Mouse (Mus musculus) limb, embryonic 12.5 days (tissue): ENCODE measurements around the gene Srcin1. TPM values are rescaled to one million over a fixed set of nuclear protein-coding genes. Genes with fewer than 3 reads are reported as not detected.

ENCODE experiments used
- ATAC-seq: fragments of 200-750 bp; cut with Nextera tagmentation; 2 replicates; pipeline ENCODE4 v1.8.0; 2017; ENCODE audit warnings: low read depth, moderate TSS enrichment; ENCODE audit not compliant: insufficient number of reproducible peaks, insufficient read depth, low FRiP score, low TSS enrichment
- H3K27ac ChIP-seq: fragments of 300-500 bp; sonication (generic); 2 replicates; pipeline ENCODE4 v1.5.1; 2016; ENCODE audit warnings: mild to moderate bottlenecking, moderate library complexity
- H3K27me3 ChIP-seq: fragments of 300-500 bp; sonication (generic); 2 replicates; pipeline ENCODE4 v1.6.1; 2016; ENCODE audit warnings: mild to moderate bottlenecking, moderate library complexity
- H3K36me3 ChIP-seq: fragments of 300-500 bp; sonication (generic); 2 replicates; pipeline ENCODE4 v1.6.1; 2016; ENCODE audit warnings: mild to moderate bottlenecking, moderate library complexity
- H3K4me1 ChIP-seq: fragments of 300-500 bp; sonication (generic); replicated peaks from 2 replicates; pipeline ENCODE4 v1.6.1; 2016
- H3K4me2 ChIP-seq: fragments of 300-500 bp; sonication (generic); 2 replicates; pipeline ENCODE4 v1.6.1; 2016; ENCODE audit warnings: mild to moderate bottlenecking, moderate library complexity
- H3K4me3 ChIP-seq: fragments of 300-500 bp; sonication (generic); replicated peaks from 2 replicates; pipeline ENCODE4 v1.5.1; 2016; ENCODE audit warnings: mild to moderate bottlenecking
- H3K9ac ChIP-seq: fragments of 300-500 bp; sonication (generic); replicated peaks from 2 replicates; pipeline ENCODE4 v1.6.1; 2016; ENCODE audit warnings: mild to moderate bottlenecking, moderate library complexity
- H3K9me3 ChIP-seq: fragments of 300-500 bp; sonication (generic); 2 replicates; pipeline ENCODE4 v1.6.1; 2016; ENCODE audit warnings: mild to moderate bottlenecking, moderate library complexity
- WGBS: fragments of 180-500 bp; shearing (Covaris S2); methylation state at CpG from one replicate; pipeline ENCODE4 v1.1.7; 2016; 5-methylcytosine and 5-hydroxymethylcytosine counted together
- polyA plus RNA-seq: library from polyadenylated mRNA; unstranded; fragments of >200 nt; fragmentation: Nextera tagmentation; extraction: Ambion mirVana; gene quantifications from 2 replicates; pipeline ENCODE4 v1.2.1, GENCODE M21; 2016

The Srcin1 gene
- polyA plus RNA-seq, 1 experiment from 2014 or later, result 0.79 TPM

- no peak overlapping the region for H3K4me2 ChIP-seq
- ATAC-seq, result no peak
- H3K9ac ChIP-seq, result no peak overlapping the region
- H3K4me1 ChIP-seq, result peaks cover 20% of the 10 kb centered on the region
- no peak overlapping the region for H3K4me3 ChIP-seq
- H3K27ac ChIP-seq, result no peak overlapping the region
- no peaks in the 10 kb centered on the region for H3K36me3 ChIP-seq
- H3K9me3 ChIP-seq, result no peaks in the 10 kb centered on the region
- 70% methylated on average over 5 of the region's 5 CpGs for WGBS
- H3K27me3 ChIP-seq, result peaks cover 52% of the 10 kb centered on the region
Observed at GRCm38 (mm10) chr11:97530961-97531360, 45.0 kb downstream of the Srcin1 start.

GRCm38 (mm10) chr11:97530069-97530468 is 45.9 kb downstream of the Srcin1 start:
- no peak overlapping the region for H3K4me3 ChIP-seq
- H3K27me3 ChIP-seq, result peaks cover 46% of the 10 kb centered on the region
- H3K4me2 ChIP-seq, result no peak overlapping the region
- H3K9ac ChIP-seq, result no peak overlapping the region
- H3K36me3 ChIP-seq, result no peaks in the 10 kb centered on the region
- H3K9me3 ChIP-seq, result no peaks in the 10 kb centered on the region
- no peak overlapping the region for H3K27ac ChIP-seq
- ATAC-seq, result no peak
- H3K4me1 ChIP-seq, result peaks cover 18% of the 10 kb centered on the region
- WGBS, result 89% methylated on average over 6 of the region's 6 CpGs

- Histone ChIP-seq H3K4me2 (no peak overlapping the region), H3K9me3 (no peaks in the 10 kb centered on the region), H3K36me3 (no peaks in the 10 kb centered on the region), H3K27me3 (peaks cover 32% of the 10 kb centered on the region), H3K9ac (no peak overlapping the region), H3K27ac (no peak overlapping the region), H3K4me3 (no peak overlapping the region), H3K4me1 (peaks cover 20% of the 10 kb centered on the region)
- WGBS, result 72% methylated on average over 18 of the region's 18 CpGs
- ATAC-seq, result no peak
Observed at GRCm38 (mm10) chr11:97528282-97528808, 47.6 kb downstream of the Srcin1 start.

- Histone ChIP-seq H3K27me3 (peaks cover 12% of the 10 kb centered on the region), H3K36me3 (no peaks in the 10 kb centered on the region), H3K4me3 (no peak overlapping the region), H3K4me2 (no peak overlapping the region), H3K27ac (no peak overlapping the region), H3K9ac (no peak overlapping the region), H3K9me3 (no peaks in the 10 kb centered on the region), H3K4me1 (peaks cover 14% of the 10 kb centered on the region)
- 91% methylated on average over 6 of the region's 6 CpGs for WGBS
- ATAC-seq, result no peak
Observed at GRCm38 (mm10) chr11:97525313-97525712, 50.7 kb downstream of the Srcin1 start.

GRCm38 (mm10) chr11:97524306-97524705 is 51.7 kb downstream of the Srcin1 start:
- H3K4me2 ChIP-seq, result no peak overlapping the region
- 41% methylated on average over 9 of the region's 9 CpGs for WGBS
- H3K27ac ChIP-seq, result no peak overlapping the region
- peaks cover 14% of the 10 kb centered on the region for H3K4me1 ChIP-seq
- H3K36me3 ChIP-seq, result no peaks in the 10 kb centered on the region
- peaks cover 12% of the 10 kb centered on the region for H3K27me3 ChIP-seq
- H3K9me3 ChIP-seq, result no peaks in the 10 kb centered on the region
- ATAC-seq, result no peak
- H3K4me3 ChIP-seq, result no peak overlapping the region
- H3K9ac ChIP-seq, result no peak overlapping the region

DNA sequence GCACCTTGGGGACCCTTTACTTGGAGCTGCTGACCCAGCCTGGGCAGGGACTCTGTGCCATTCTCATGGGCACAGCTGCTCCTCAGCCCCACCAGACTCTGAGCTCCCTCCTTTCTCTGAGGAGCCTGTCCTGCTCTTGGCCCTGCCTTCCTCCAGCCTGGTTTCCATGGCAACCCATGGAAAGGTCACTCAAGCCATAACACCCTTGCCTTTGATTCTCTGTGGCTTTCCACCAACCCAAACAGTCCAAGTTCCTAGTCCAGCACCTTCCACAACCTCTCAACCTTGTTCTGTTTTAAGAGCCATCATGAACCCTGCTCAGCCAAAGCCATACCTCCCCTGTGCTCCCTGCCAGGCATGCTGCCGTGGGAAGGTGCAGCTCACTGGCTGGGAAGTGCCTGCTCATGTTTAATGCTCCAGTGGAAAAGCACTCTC is 52.1 kb downstream of the Srcin1 start:
- peaks cover 12% of the 10 kb centered on the region for H3K27me3 ChIP-seq
- no peak overlapping the region for H3K4me3 ChIP-seq
- ATAC-seq, result no peak
- H3K36me3 ChIP-seq, result no peaks in the 10 kb centered on the region
- no peak overlapping the region for H3K4me2 ChIP-seq
- H3K9ac ChIP-seq, result no peak overlapping the region
- no peaks in the 10 kb centered on the region for H3K9me3 ChIP-seq
- H3K4me1 ChIP-seq, result peaks cover 14% of the 10 kb centered on the region
- no peak overlapping the region for H3K27ac ChIP-seq
- 11% methylated on average over 1 of the region's 1 CpGs for WGBS

DNA sequence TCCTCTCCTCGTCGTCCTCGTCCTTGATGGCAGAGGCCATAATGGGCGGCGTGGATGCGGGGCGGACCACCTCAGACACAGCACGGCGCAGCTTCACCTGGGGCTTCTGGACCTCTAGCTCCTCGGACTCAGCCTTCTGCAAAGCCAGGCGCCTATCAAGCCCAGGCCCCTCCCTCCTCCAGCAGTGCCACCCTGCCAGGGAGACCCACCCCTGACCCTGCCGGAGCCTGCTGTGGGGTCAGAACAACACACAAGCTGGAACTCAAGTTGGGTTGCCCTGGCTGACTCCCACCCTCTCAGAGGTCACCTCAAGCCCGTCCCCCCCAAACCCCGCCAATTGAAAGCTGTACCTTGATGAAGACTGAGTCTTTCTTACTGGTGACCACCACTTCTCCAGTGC is 52.9 kb downstream of the Srcin1 start:
- H3K9me3 ChIP-seq, result no peaks in the 10 kb centered on the region
- no peak overlapping the region for H3K27ac ChIP-seq
- no peak overlapping the region for H3K9ac ChIP-seq
- WGBS, result 83% methylated on average over 14 of the region's 14 CpGs
- H3K36me3 ChIP-seq, result no peaks in the 10 kb centered on the region
- ATAC-seq, result no peak
- H3K4me2 ChIP-seq, result no peak overlapping the region
- H3K4me3 ChIP-seq, result no peak overlapping the region
- peaks cover 14% of the 10 kb centered on the region for H3K4me1 ChIP-seq
- H3K27me3 ChIP-seq, result peaks cover 12% of the 10 kb centered on the region

GRCm38 (mm10) chr11:97521741-97522474 is 54.1 kb downstream of the Srcin1 start:
- no peak for ATAC-seq
- Histone ChIP-seq H3K4me1 (peaks cover 14% of the 10 kb centered on the region), H3K9me3 (no peaks in the 10 kb centered on the region), H3K36me3 (no peaks in the 10 kb centered on the region), H3K4me2 (no peak overlapping the region), H3K27ac (no peak overlapping the region), H3K27me3 (peaks cover 12% of the 10 kb centered on the region), H3K4me3 (no peak overlapping the region), H3K9ac (no peak overlapping the region)
- WGBS, result 81% methylated on average over 29 of the region's 29 CpGs

GRCm38 (mm10) chr11:97520541-97520940 is 55.4 kb downstream of the Srcin1 start:
- H3K9me3 ChIP-seq, result peaks cover under 1% of the 10 kb centered on the region; the same call in 1 of the 2 replicates
- H3K4me1 ChIP-seq, result peaks cover 14% of the 10 kb centered on the region
- no peak overlapping the region for H3K4me2 ChIP-seq
- H3K27me3 ChIP-seq, result peaks cover 12% of the 10 kb centered on the region
- H3K36me3 ChIP-seq, result no peaks in the 10 kb centered on the region
- 92% methylated on average over 7 of the region's 7 CpGs for WGBS
- H3K4me3 ChIP-seq, result no peak overlapping the region
- ATAC-seq, result no peak
- no peak overlapping the region for H3K27ac ChIP-seq
- H3K9ac ChIP-seq, result no peak overlapping the region

- no peak for ATAC-seq
- no peak overlapping the region for H3K4me3 ChIP-seq
- H3K27ac ChIP-seq, result no peak overlapping the region
- H3K36me3 ChIP-seq, result no peaks in the 10 kb centered on the region
- H3K4me1 ChIP-seq, result peaks cover 25% of the 10 kb centered on the region
- no peak overlapping the region for H3K4me2 ChIP-seq
- H3K27me3 ChIP-seq, result peaks cover 9% of the 10 kb centered on the region
- H3K9me3 ChIP-seq, result peaks cover 4% of the 10 kb centered on the region; the same call in 1 of the 2 replicates
- H3K9ac ChIP-seq, result no peak overlapping the region
- 81% methylated on average over 3 of the region's 3 CpGs for WGBS
Observed at GRCm38 (mm10) chr11:97513066-97513465, 62.9 kb downstream of the Srcin1 start.

DNA sequence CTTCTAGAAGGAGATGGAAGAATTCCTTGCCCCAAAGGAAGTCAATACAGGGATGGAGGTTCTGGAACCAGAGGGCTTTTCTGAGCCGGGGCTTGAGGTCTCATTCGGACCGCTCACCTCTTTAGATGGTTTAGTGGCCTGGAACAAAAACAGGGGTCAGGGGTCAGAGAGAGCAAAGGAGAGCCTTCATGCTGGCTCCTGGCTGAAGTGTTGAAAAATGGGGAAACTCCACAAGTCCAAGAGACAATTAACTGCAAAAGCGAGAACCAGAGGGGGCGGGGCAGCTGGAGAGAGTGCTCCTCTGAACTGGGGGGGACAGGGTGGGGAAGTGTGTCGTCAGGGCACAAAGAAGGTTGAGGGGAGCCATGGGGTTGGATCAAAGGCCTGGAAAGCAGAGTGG is 63.5 kb downstream of the Srcin1 start:
- H3K9me3 ChIP-seq, result peaks cover 4% of the 10 kb centered on the region; the same call in 1 of the 2 replicates
- peaks cover 27% of the 10 kb centered on the region for H3K4me1 ChIP-seq
- H3K4me2 ChIP-seq, result no peak overlapping the region
- H3K36me3 ChIP-seq, result no peaks in the 10 kb centered on the region
- H3K27ac ChIP-seq, result no peak overlapping the region
- no peak overlapping the region for H3K4me3 ChIP-seq
- H3K27me3 ChIP-seq, result peaks cover 9% of the 10 kb centered on the region
- ATAC-seq, result no peak
- H3K9ac ChIP-seq, result no peak overlapping the region
- WGBS, result 66% methylated on average over 6 of the region's 6 CpGs
